Mouse (Mus musculus): ENCODE data around the gene Hist1h4b. TPM values are rescaled to one million over a fixed set of nuclear protein-coding genes. Genes with fewer than 3 reads are reported as not detected.

The Hist1h4b gene
- polyA plus RNA-seq, 1 experiment from 2014 or later: not detected

Other genes with a start within 250 kb of the Hist1h4b start
- 16.1 TPM for gene Hist1h4h, start 226.0 kb upstream of the Hist1h4b start, polyA plus RNA-seq (2014; fragmentation: Illumina TruSeq; extraction: RNeasy Lipid Tissue Mini Kit (QIAGEN cat#74804); ENCODE audit: insufficient read depth, low read depth, low replicate concordance)
- not detected for gene Hist1h2af, start 223.1 kb upstream of the Hist1h4b start, polyA plus RNA-seq (2014; fragmentation: Illumina TruSeq; extraction: RNeasy Lipid Tissue Mini Kit (QIAGEN cat#74804); ENCODE audit: insufficient read depth, low read depth, low replicate concordance)
- gene Hist1h3g, start 221.6 kb upstream of the Hist1h4b start, polyA plus RNA-seq (2014; fragmentation: Illumina TruSeq; extraction: RNeasy Lipid Tissue Mini Kit (QIAGEN cat#74804); ENCODE audit: insufficient read depth, low read depth, low replicate concordance): not detected
- 0.28 TPM for gene Hist1h2bh, start 213.6 kb upstream of the Hist1h4b start, polyA plus RNA-seq (2014; fragmentation: Illumina TruSeq; extraction: RNeasy Lipid Tissue Mini Kit (QIAGEN cat#74804); ENCODE audit: insufficient read depth, low read depth, low replicate concordance)
- gene Hist1h3f, start 213.0 kb upstream of the Hist1h4b start, polyA plus RNA-seq (2014; fragmentation: Illumina TruSeq; extraction: RNeasy Lipid Tissue Mini Kit (QIAGEN cat#74804); ENCODE audit: insufficient read depth, low read depth, low replicate concordance): not detected
- gene Hist1h4f, start 205.4 kb upstream of the Hist1h4b start, polyA plus RNA-seq (2014; fragmentation: Illumina TruSeq; extraction: RNeasy Lipid Tissue Mini Kit (QIAGEN cat#74804); ENCODE audit: insufficient read depth, low read depth, low replicate concordance): not detected
- gene Hist1h1d, start 203.8 kb upstream of the Hist1h4b start, polyA plus RNA-seq (2014; fragmentation: Illumina TruSeq; extraction: RNeasy Lipid Tissue Mini Kit (QIAGEN cat#74804); ENCODE audit: insufficient read depth, low read depth, low replicate concordance): 0.08 TPM
- gene Hist1h3e, start 194.6 kb upstream of the Hist1h4b start, polyA plus RNA-seq (2014; fragmentation: Illumina TruSeq; extraction: RNeasy Lipid Tissue Mini Kit (QIAGEN cat#74804); ENCODE audit: insufficient read depth, low read depth, low replicate concordance): not detected
- not detected for gene Hist1h2ae, start 185.8 kb upstream of the Hist1h4b start, polyA plus RNA-seq (2014; fragmentation: Illumina TruSeq; extraction: RNeasy Lipid Tissue Mini Kit (QIAGEN cat#74804); ENCODE audit: insufficient read depth, low read depth, low replicate concordance)
- 1.5 TPM for gene Hist1h2bg, start 185.6 kb upstream of the Hist1h4b start, polyA plus RNA-seq (2014; fragmentation: Illumina TruSeq; extraction: RNeasy Lipid Tissue Mini Kit (QIAGEN cat#74804); ENCODE audit: insufficient read depth, low read depth, low replicate concordance)
- gene Hist1h2bf, start 182.8 kb upstream of the Hist1h4b start, polyA plus RNA-seq (2014; fragmentation: Illumina TruSeq; extraction: RNeasy Lipid Tissue Mini Kit (QIAGEN cat#74804); ENCODE audit: insufficient read depth, low read depth, low replicate concordance): not detected
- gene Hist1h2ad, start 182.6 kb upstream of the Hist1h4b start, polyA plus RNA-seq (2014; fragmentation: Illumina TruSeq; extraction: RNeasy Lipid Tissue Mini Kit (QIAGEN cat#74804); ENCODE audit: insufficient read depth, low read depth, low replicate concordance): not detected
- 1.1 TPM for gene Hist1h3d, start 181.2 kb upstream of the Hist1h4b start, polyA plus RNA-seq (2014; fragmentation: Illumina TruSeq; extraction: RNeasy Lipid Tissue Mini Kit (QIAGEN cat#74804); ENCODE audit: insufficient read depth, low read depth, low replicate concordance)
- not detected for gene Hist1h4d, start 175.4 kb upstream of the Hist1h4b start, polyA plus RNA-seq (2014; fragmentation: Illumina TruSeq; extraction: RNeasy Lipid Tissue Mini Kit (QIAGEN cat#74804); ENCODE audit: insufficient read depth, low read depth, low replicate concordance)
- 2.7 TPM for gene Hist1h2be, start 135.9 kb upstream of the Hist1h4b start, polyA plus RNA-seq (2014; fragmentation: Illumina TruSeq; extraction: RNeasy Lipid Tissue Mini Kit (QIAGEN cat#74804); ENCODE audit: insufficient read depth, low read depth, low replicate concordance)
- gene Hist1h1e, start 134.5 kb upstream of the Hist1h4b start, polyA plus RNA-seq (2014; fragmentation: Illumina TruSeq; extraction: RNeasy Lipid Tissue Mini Kit (QIAGEN cat#74804); ENCODE audit: insufficient read depth, low read depth, low replicate concordance): 0.40 TPM
- 0.25 TPM for gene Hist1h2ac, start 73.1 kb upstream of the Hist1h4b start, polyA plus RNA-seq (2014; fragmentation: Illumina TruSeq; extraction: RNeasy Lipid Tissue Mini Kit (QIAGEN cat#74804); ENCODE audit: insufficient read depth, low read depth, low replicate concordance)
- 123 TPM for gene Hist1h2bc, start 72.8 kb upstream of the Hist1h4b start, polyA plus RNA-seq (2014; fragmentation: Illumina TruSeq; extraction: RNeasy Lipid Tissue Mini Kit (QIAGEN cat#74804); ENCODE audit: insufficient read depth, low read depth, low replicate concordance)
- gene Hist1h1t, start 61.2 kb upstream of the Hist1h4b start, polyA plus RNA-seq (2014; fragmentation: Illumina TruSeq; extraction: RNeasy Lipid Tissue Mini Kit (QIAGEN cat#74804); ENCODE audit: insufficient read depth, low read depth, low replicate concordance): not detected
- gene Hist1h4c, start 58.6 kb upstream of the Hist1h4b start, polyA plus RNA-seq (2014; fragmentation: Illumina TruSeq; extraction: RNeasy Lipid Tissue Mini Kit (QIAGEN cat#74804); ENCODE audit: insufficient read depth, low read depth, low replicate concordance): 0.68 TPM
- gene Hfe, start 46.2 kb upstream of the Hist1h4b start, polyA plus RNA-seq (2014; fragmentation: Illumina TruSeq; extraction: RNeasy Lipid Tissue Mini Kit (QIAGEN cat#74804); ENCODE audit: insufficient read depth, low read depth, low replicate concordance): 21.9 TPM
- 58.8 TPM for gene Hist1h1c, start 18.2 kb upstream of the Hist1h4b start, polyA plus RNA-seq (2014; fragmentation: Illumina TruSeq; extraction: RNeasy Lipid Tissue Mini Kit (QIAGEN cat#74804); ENCODE audit: insufficient read depth, low read depth, low replicate concordance)
- not detected for gene Hist1h3c, start 11.4 kb upstream of the Hist1h4b start, polyA plus RNA-seq (2014; fragmentation: Illumina TruSeq; extraction: RNeasy Lipid Tissue Mini Kit (QIAGEN cat#74804); ENCODE audit: insufficient read depth, low read depth, low replicate concordance)
- not detected for gene Hist1h2bb, start 10.3 kb upstream of the Hist1h4b start, polyA plus RNA-seq (2014; fragmentation: Illumina TruSeq; extraction: RNeasy Lipid Tissue Mini Kit (QIAGEN cat#74804); ENCODE audit: insufficient read depth, low read depth, low replicate concordance)
- not detected for gene Hist1h2ab, start 5.9 kb upstream of the Hist1h4b start, polyA plus RNA-seq (2014; fragmentation: Illumina TruSeq; extraction: RNeasy Lipid Tissue Mini Kit (QIAGEN cat#74804); ENCODE audit: insufficient read depth, low read depth, low replicate concordance)
- gene Hist1h3b, start 4.7 kb upstream of the Hist1h4b start, polyA plus RNA-seq (2014; fragmentation: Illumina TruSeq; extraction: RNeasy Lipid Tissue Mini Kit (QIAGEN cat#74804); ENCODE audit: insufficient read depth, low read depth, low replicate concordance): not detected
- not detected for gene Hist1h4a, start 4.2 kb downstream of the Hist1h4b start, polyA plus RNA-seq (2014; fragmentation: Illumina TruSeq; extraction: RNeasy Lipid Tissue Mini Kit (QIAGEN cat#74804); ENCODE audit: insufficient read depth, low read depth, low replicate concordance)
- not detected for gene Hist1h3a, start 5.4 kb downstream of the Hist1h4b start, polyA plus RNA-seq (2014; fragmentation: Illumina TruSeq; extraction: RNeasy Lipid Tissue Mini Kit (QIAGEN cat#74804); ENCODE audit: insufficient read depth, low read depth, low replicate concordance)
- not detected for gene Hist1h1a, start 6.7 kb downstream of the Hist1h4b start, polyA plus RNA-seq (2014; fragmentation: Illumina TruSeq; extraction: RNeasy Lipid Tissue Mini Kit (QIAGEN cat#74804); ENCODE audit: insufficient read depth, low read depth, low replicate concordance)
- gene Trim38, start 12.9 kb downstream of the Hist1h4b start, polyA plus RNA-seq (2014; fragmentation: Illumina TruSeq; extraction: RNeasy Lipid Tissue Mini Kit (QIAGEN cat#74804); ENCODE audit: insufficient read depth, low read depth, low replicate concordance): not detected
- 0.34 TPM for gene Slc17a2, start 50.0 kb downstream of the Hist1h4b start, polyA plus RNA-seq (2014; fragmentation: Illumina TruSeq; extraction: RNeasy Lipid Tissue Mini Kit (QIAGEN cat#74804); ENCODE audit: insufficient read depth, low read depth, low replicate concordance)
- not detected for gene Slc17a3, start 82.4 kb downstream of the Hist1h4b start, polyA plus RNA-seq (2014; fragmentation: Illumina TruSeq; extraction: RNeasy Lipid Tissue Mini Kit (QIAGEN cat#74804); ENCODE audit: insufficient read depth, low read depth, low replicate concordance)
- not detected for gene Slc17a1, start 110.7 kb downstream of the Hist1h4b start, polyA plus RNA-seq (2014; fragmentation: Illumina TruSeq; extraction: RNeasy Lipid Tissue Mini Kit (QIAGEN cat#74804); ENCODE audit: insufficient read depth, low read depth, low replicate concordance)
- not detected for gene Slc17a4, start 158.0 kb downstream of the Hist1h4b start, polyA plus RNA-seq (2014; fragmentation: Illumina TruSeq; extraction: RNeasy Lipid Tissue Mini Kit (QIAGEN cat#74804); ENCODE audit: insufficient read depth, low read depth, low replicate concordance)
- gene Hist1h2ba, start 177.1 kb downstream of the Hist1h4b start, polyA plus RNA-seq (2014; fragmentation: Illumina TruSeq; extraction: RNeasy Lipid Tissue Mini Kit (QIAGEN cat#74804); ENCODE audit: insufficient read depth, low read depth, low replicate concordance): not detected
- not detected for gene Hist1h2aa, start 177.4 kb downstream of the Hist1h4b start, polyA plus RNA-seq (2014; fragmentation: Illumina TruSeq; extraction: RNeasy Lipid Tissue Mini Kit (QIAGEN cat#74804); ENCODE audit: insufficient read depth, low read depth, low replicate concordance)
- gene Scgn, start 234.2 kb downstream of the Hist1h4b start, polyA plus RNA-seq (2014; fragmentation: Illumina TruSeq; extraction: RNeasy Lipid Tissue Mini Kit (QIAGEN cat#74804); ENCODE audit: insufficient read depth, low read depth, low replicate concordance): not detected